Mouse (Mus musculus): Measurements from ENCODE around the gene St8sia2.
A peak's percentile ranks its signal among the peaks of the same experiment; 100 is the strongest.

Gene St8sia2

GRCm38 (mm10) chr7:74013601-74014175, at the start of gene St8sia2:
Gene St8sia2, minus strand, starts transcription at chr7:74013690.
- peak; percentile 18 for DNase-seq (ENCODE audit: low read depth)

GRCm38 (mm10) chr7:74061076-74061475, 47.6 kb upstream of the St8sia2 start:
- no peak for DNase-seq (ENCODE audit: low read depth)

GRCm38 (mm10) chr7:74060306-74060946, 46.9 kb upstream of the St8sia2 start:
- no peak for DNase-seq (ENCODE audit: low read depth)

GRCm38 (mm10) chr7:74059684-74060083, 46.2 kb upstream of the St8sia2 start:
- DNase-seq (ENCODE audit: low read depth) = no peak

- no peak for DNase-seq (ENCODE audit: low read depth)
Observed at GRCm38 (mm10) chr7:74055753-74056152, 42.3 kb upstream of the St8sia2 start.

GRCm38 (mm10) chr7:74047591-74047990, 34.1 kb upstream of the St8sia2 start:
- DNase-seq (ENCODE audit: low read depth) = no peak

GRCm38 (mm10) chr7:74045166-74045957, 31.9 kb upstream of the St8sia2 start:
- DNase-seq (ENCODE audit: low read depth) = no peak

- DNase-seq (ENCODE audit: low read depth) = no peak
Observed at GRCm38 (mm10) chr7:74043562-74044138, 30.2 kb upstream of the St8sia2 start.

GRCm38 (mm10) chr7:74025007-74025406, 11.5 kb upstream of the St8sia2 start:
- DNase-seq (ENCODE audit: low read depth) = peak; percentile 19

- no peak for DNase-seq (ENCODE audit: low read depth)
Observed at GRCm38 (mm10) chr7:74024171-74024570, 10.7 kb upstream of the St8sia2 start.

GRCm38 (mm10) chr7:74022571-74022970, 9.1 kb upstream of the St8sia2 start:
- no peak for DNase-seq (ENCODE audit: low read depth)

GRCm38 (mm10) chr7:74021771-74022170, 8.3 kb upstream of the St8sia2 start:
- no peak for DNase-seq (ENCODE audit: low read depth)

- no peak for DNase-seq (ENCODE audit: low read depth)
Observed at GRCm38 (mm10) chr7:74016613-74017012, 3.1 kb upstream of the St8sia2 start.

GRCm38 (mm10) chr7:74012858-74013600, 461 bp downstream of the St8sia2 start:
- DNase-seq (ENCODE audit: low read depth) = no peak

- no peak for DNase-seq (ENCODE audit: low read depth)
Observed at GRCm38 (mm10) chr7:74011976-74012857, 1.3 kb downstream of the St8sia2 start.

GRCm38 (mm10) chr7:74008946-74009542, 4.4 kb downstream of the St8sia2 start:
- no peak for DNase-seq (ENCODE audit: low read depth)

GRCm38 (mm10) chr7:74006775-74007371, 6.6 kb downstream of the St8sia2 start:
- DNase-seq (ENCODE audit: low read depth) = no peak

GRCm38 (mm10) chr7:74006364-74006763, 7.1 kb downstream of the St8sia2 start:
- no peak for DNase-seq (ENCODE audit: low read depth)

- DNase-seq (ENCODE audit: low read depth) = no peak
Observed at GRCm38 (mm10) chr7:74000743-74001510, 12.6 kb downstream of the St8sia2 start.

Data from c-Kit-positive CD71-negative TER-119-negative erythroid progenitor cells, embryonic 14.5 days (primary cell).